Mouse (Mus musculus) CH12.LX (cell line): ENCODE results near the gene Zcchc10. TPM values are rescaled to one million over a fixed set of nuclear protein-coding genes. Genes with fewer than 3 reads are reported as not detected.

Source experiments
- DNase-seq: peaks from one replicate; pipeline ENCODE4 v3.0.0-alpha.2; 2013; ENCODE audit errors: extremely low read depth
- H3K27ac ChIP-seq: 2 replicates; pipeline ENCODE4 v1.5.1; 2012; ENCODE audit warnings: low read depth, mild to moderate bottlenecking, control low read depth, moderate library complexity; ENCODE audit not compliant: insufficient read depth
- H3K27me3 ChIP-seq: replicated peaks from 2 replicates; pipeline ENCODE3; 2012; ENCODE audit warnings: inconsistent platforms
- H3K36me3 ChIP-seq, 2 experiments: replicated peaks in 1 of 2; 2 replicates each; pipeline versions ENCODE3 to v1.6.1; 2012; ENCODE audit warnings: inconsistent platforms in 1 of 2, low read length in 1 of 2, mild to moderate bottlenecking in 1 of 2, mixed read lengths in 1 of 2, moderate library complexity in 1 of 2; ENCODE audit not compliant: control insufficient read depth in 1 of 2, insufficient read depth in 1 of 2
- H3K4me1 ChIP-seq, 2 experiments: 2 replicates each; pipeline ENCODE4 v1.6.1; 2012; ENCODE audit warnings: inconsistent platforms in 1 of 2, moderate library complexity in 1 of 2; ENCODE audit not compliant: insufficient read depth in 2 of 2, control insufficient read depth in 1 of 2
- H3K4me2 ChIP-seq: 2 replicates; pipeline ENCODE4 v1.6.1; 2012; ENCODE audit warnings: low read depth, mild to moderate bottlenecking, control low read depth; ENCODE audit not compliant: poor library complexity, insufficient read depth, severe bottlenecking
- H3K4me3 ChIP-seq, 3 experiments: fragments of 150-350 bp in 1 of 3; sonication (generic) in 1 of 3; replicated peaks in 1 of 3; 2 replicates each; pipeline versions ENCODE3 to v1.5.1; 2011 to 2012; ENCODE audit warnings: low read depth in 2 of 3, low read length in 2 of 3, mild to moderate bottlenecking in 2 of 3, moderate library complexity in 2 of 3, control low read depth in 1 of 3, improper control_type of control experiment in 1 of 3, inconsistent platforms in 1 of 3, mixed read lengths in 1 of 3; ENCODE audit not compliant: poor library complexity in 1 of 3
- H3K79me2 ChIP-seq: replicated peaks from 2 replicates; pipeline ENCODE4 v1.6.1; 2012; ENCODE audit warnings: mild to moderate bottlenecking, moderate library complexity; ENCODE audit not compliant: control insufficient read depth, poor library complexity, insufficient read depth, severe bottlenecking; ENCODE audit errors: extremely low read depth
- H3K9ac ChIP-seq: 2 replicates; pipeline ENCODE4 v1.6.1; 2012; ENCODE audit warnings: low read depth, mild to moderate bottlenecking, control low read depth, moderate library complexity; ENCODE audit not compliant: insufficient read depth
- H3K9me3 ChIP-seq: replicated peaks from 2 replicates; pipeline ENCODE3; 2012; ENCODE audit warnings: low read length, inconsistent platforms, mixed read lengths
- BHLHE40 ChIP-seq: IDR thresholded peaks from 2 replicates; pipeline ENCODE4 v1.6.1; 2011; ENCODE audit warnings: mild to moderate bottlenecking, low read depth, low read length, improper control_type of control experiment
- CHD1 ChIP-seq: IDR thresholded peaks from 2 replicates; pipeline ENCODE4 v1.6.1; 2012; ENCODE audit warnings: low read depth, low read length, improper control_type of control experiment, inconsistent platforms
- CHD2 ChIP-seq: IDR thresholded peaks from 2 replicates; pipeline ENCODE4 v1.6.1; 2011; ENCODE audit warnings: low read length, improper control_type of control experiment
- CTCF ChIP-seq, 2 experiments: IDR thresholded peaks in 1 of 2; conservative IDR thresholded peaks in 1 of 2; 2 replicates each; pipeline ENCODE4 v1.5.1; 2011 to 2012; ENCODE audit warnings: low read depth in 2 of 2, low read length in 2 of 2, improper control_type of control experiment in 1 of 2, inconsistent platforms in 1 of 2, mild to moderate bottlenecking in 1 of 2, moderate library complexity in 1 of 2
- ELF1 ChIP-seq: IDR thresholded peaks from 2 replicates; pipeline ENCODE4 v1.6.1; 2014; ENCODE audit warnings: low read depth, mild to moderate bottlenecking, inconsistent platforms, low read length, improper control_type of control experiment
- EP300 ChIP-seq: IDR thresholded peaks from 2 replicates; pipeline ENCODE4 v1.6.1; 2011; ENCODE audit warnings: low read length, improper control_type of control experiment
- ETS1 ChIP-seq: conservative IDR thresholded peaks from 2 replicates; pipeline ENCODE4 v1.6.1; 2012; ENCODE audit warnings: low read depth, mild to moderate bottlenecking, inconsistent platforms, low read length, improper control_type of control experiment, moderate library complexity
- IRF4 ChIP-seq: IDR thresholded peaks from 2 replicates; pipeline ENCODE4 v1.6.1; 2014; ENCODE audit warnings: low read depth, mild to moderate bottlenecking, inconsistent platforms, low read length, improper control_type of control experiment
- JUN ChIP-seq: IDR thresholded peaks from 2 replicates; pipeline ENCODE4 v1.6.1; 2011; ENCODE audit warnings: low read depth, mild to moderate bottlenecking, low read length, improper control_type of control experiment, moderate library complexity; ENCODE audit not compliant: insufficient read depth
- JUND ChIP-seq: conservative IDR thresholded peaks from 2 replicates; pipeline ENCODE4 v1.6.1; 2011; ENCODE audit warnings: low read depth, low read length, improper control_type of control experiment
- MAX ChIP-seq: IDR thresholded peaks from 2 replicates; pipeline ENCODE4 v1.6.1; 2011; ENCODE audit warnings: low read length, improper control_type of control experiment
- POLR2AphosphoS2 ChIP-seq: IDR thresholded peaks from 2 replicates; pipeline ENCODE4 v1.6.1; 2011; ENCODE audit warnings: low read depth, low read length, improper control_type of control experiment
- ZMIZ1 ChIP-seq: IDR thresholded peaks from 2 replicates; pipeline ENCODE4 v1.6.1; 2012; ENCODE audit warnings: low read depth, mild to moderate bottlenecking, inconsistent platforms, low read length, improper control_type of control experiment
- ZNF384 ChIP-seq: IDR thresholded peaks from 2 replicates; pipeline ENCODE4 v1.6.1; 2012; ENCODE audit warnings: low read depth, low read length, improper control_type of control experiment, inconsistent platforms
- dilution Hi-C: fragments of 300-500 bp; cut with MboI; formaldehyde crosslinking; loops from 2 replicates; pipeline ENCODE4 v1.14.3; 2020; ENCODE audit warnings: low sequenced_read_pairs; ENCODE audit not compliant: extremely low pct_unique_long_range_greater_than_20kb, extremely low pct_ligation_motif_present
- in situ Hi-C: fragments of 300-500 bp; cut with MboI; formaldehyde crosslinking; loops from 3 replicates; pipeline ENCODE4 v1.14.3; 2019; ENCODE audit warnings: low sequenced_read_pairs, low pct_ligation_motif_present, low pct_unique_long_range_greater_than_20kb, mixed read lengths
- polyA plus RNA-seq: library from polyadenylated mRNA; unstranded; fragments of >175 nt; gene quantifications from 2 replicates; pipeline ENCODE4 v1.2.1, GENCODE M21; 2012; ENCODE audit warnings: low read depth; ENCODE audit not compliant: insufficient read length
- total RNA-seq, 2 experiments: library from RNA; depleted of rRNA; stranded (reverse); fragments of 300-350 nt in 1 of 2; fragments of >200 nt in 1 of 2; gene quantifications; 2 replicates each; pipeline ENCODE4 v1.2.3; 2012 to 2014

The Zcchc10 gene
- total and polyA plus RNA-seq, 3 experiments, result 4.9 to 72.4 (median 24.3) TPM

- Histone ChIP-seq H3K27me3 (no peaks in the 10 kb centered on the region), H3K4me2 (no peak overlapping the region), H3K9ac (no peak overlapping the region), H3K4me3 (no peak overlapping the region), H3K27ac (no peak overlapping the region), H3K4me1 (peaks cover 9 to 27% of the 10 kb centered on the region in 2 experiments), H3K79me2 (peaks cover 14% of the 10 kb centered on the region), H3K36me3 (peaks cover 51 to 74% of the 10 kb centered on the region in 2 experiments), H3K9me3 (no peaks in the 10 kb centered on the region)
- DNase-seq, result no peak
- TF ChIP-seq JUN, result no peak
- no peak for TF ChIP-seq POLR2AphosphoS2
- TF ChIP-seq BHLHE40, result no peak
- no peak for TF ChIP-seq EP300
- TF ChIP-seq JUND, result no peak
- no peak for TF ChIP-seq ZMIZ1
- no peak for TF ChIP-seq CTCF (conservative IDR thresholded peaks at IDR 0.05 in 1 of 2, IDR thresholded peaks at IDR 0.05 in 1 of 2; ENCODE audit: low read depth in 2 of 2, low read length in 2 of 2)
- TF ChIP-seq ETS1, result no peak
- in situ Hi-C loops, result no loop called here
- dilution Hi-C loops, result no loop called here
Observed at GRCm38 (mm10) chr11:53330325-53330724, 5.8 kb downstream of the Zcchc10 start.

GRCm38 (mm10) chr11:53331121-53331520, 6.6 kb downstream of the Zcchc10 start:
- Histone ChIP-seq H3K27ac (no peak overlapping the region), H3K79me2 (peaks cover 6% of the 10 kb centered on the region), H3K9me3 (no peaks in the 10 kb centered on the region), H3K36me3 (peaks cover 51 to 72% of the 10 kb centered on the region in 2 experiments), H3K4me1 (peaks cover 3 to 19% of the 10 kb centered on the region in 2 experiments; a peak in 3 of 4 replicates), H3K27me3 (no peaks in the 10 kb centered on the region), H3K4me3 (no peak overlapping the region), H3K4me2 (no peak overlapping the region), H3K9ac (no peak overlapping the region)
- in situ Hi-C loops, result no loop called here
- dilution Hi-C loops, result no loop called here
- no peak for DNase-seq
- TF ChIP-seq ZNF384 (no peak), CHD2 (no peak)

- Histone ChIP-seq H3K9ac (no peak overlapping the region), H3K9me3 (no peaks in the 10 kb centered on the region), H3K27ac (0 out of 2 replicates have a peak overlapping the region, but pooled peaks have one; percentile 28), H3K4me2 (no peak overlapping the region), H3K4me3 (no peak overlapping the region), H3K4me1 (peaks cover 3 to 15% of the 10 kb centered on the region in 2 experiments; a peak in 3 of 4 replicates), H3K27me3 (no peaks in the 10 kb centered on the region), H3K36me3 (peaks cover 49 to 64% of the 10 kb centered on the region in 2 experiments), H3K79me2 (no peaks in the 10 kb centered on the region; the same call in 1 of the 2 replicates)
- TF ChIP-seq CTCF (conservative IDR thresholded peaks at IDR 0.05 in 1 of 2, IDR thresholded peaks at IDR 0.05 in 1 of 2; ENCODE audit: low read depth in 2 of 2, low read length in 2 of 2), result no peak
- TF ChIP-seq IRF4, result no peak
- no peak for TF ChIP-seq ZNF384
- no peak for TF ChIP-seq MAX
- TF ChIP-seq ELF1, result no peak
- no peak for TF ChIP-seq CHD1
- TF ChIP-seq POLR2AphosphoS2, result no peak
- dilution Hi-C loops (no loop called here), in situ Hi-C loops (no loop called here)
- peak; percentile 30 for DNase-seq
Observed at GRCm38 (mm10) chr11:53332076-53332680, 7.7 kb downstream of the Zcchc10 start.
